Mouse (Mus musculus) kidney, adult 18-20 months (tissue): Measurements from ENCODE around the gene Zfp428.
A peak's percentile ranks its signal among the peaks of the same experiment; 100 is the strongest.

ENCODE experiments used
- DNase-seq: peaks from one replicate; pipeline ENCODE4 v3.0.0; 2021

Gene Zfp428

DNA sequence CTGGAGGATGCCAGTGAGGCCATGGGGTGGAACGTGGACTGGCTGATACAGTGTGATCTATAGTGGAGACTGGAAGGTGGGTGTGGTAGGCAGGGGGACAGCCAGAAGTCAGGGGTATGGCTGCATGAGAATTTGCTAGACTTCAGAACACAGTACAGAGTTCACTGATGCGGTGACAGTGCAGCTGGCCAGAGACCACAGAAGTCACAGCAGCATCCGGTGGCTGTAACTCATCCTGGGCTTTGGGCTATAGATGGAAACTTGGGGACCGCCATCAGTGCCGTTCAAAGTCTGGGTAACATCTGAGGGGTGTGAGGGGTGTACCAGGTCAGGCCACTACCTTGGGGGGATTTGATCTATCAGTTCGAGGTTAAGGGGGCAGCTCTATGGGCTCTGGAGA, 16.9 kb downstream of the Zfp428 start:
- DNase-seq: no peak

- no peak for DNase-seq
Observed at GRCm38 (mm10) chr7:24524978-24525377, 18.2 kb downstream of the Zfp428 start.

- DNase-seq: no peak
Observed at GRCm38 (mm10) chr7:24525686-24526420, 19.0 kb downstream of the Zfp428 start.

- no peak for DNase-seq
Observed at GRCm38 (mm10) chr7:24528861-24529260, 22.1 kb downstream of the Zfp428 start.

GRCm38 (mm10) chr7:24529580-24529979, 22.8 kb downstream of the Zfp428 start:
- DNase-seq: no peak

GRCm38 (mm10) chr7:24530062-24530931, 23.5 kb downstream of the Zfp428 start, which contains the start of gene Irgq:
TSS of gene Irgq (plus strand) at chr7:24530689.
- DNase-seq: peak; percentile 99

- DNase-seq: peak; percentile 81
Observed at GRCm38 (mm10) chr7:24531211-24531971, 24.6 kb downstream of the Zfp428 start.

DNA sequence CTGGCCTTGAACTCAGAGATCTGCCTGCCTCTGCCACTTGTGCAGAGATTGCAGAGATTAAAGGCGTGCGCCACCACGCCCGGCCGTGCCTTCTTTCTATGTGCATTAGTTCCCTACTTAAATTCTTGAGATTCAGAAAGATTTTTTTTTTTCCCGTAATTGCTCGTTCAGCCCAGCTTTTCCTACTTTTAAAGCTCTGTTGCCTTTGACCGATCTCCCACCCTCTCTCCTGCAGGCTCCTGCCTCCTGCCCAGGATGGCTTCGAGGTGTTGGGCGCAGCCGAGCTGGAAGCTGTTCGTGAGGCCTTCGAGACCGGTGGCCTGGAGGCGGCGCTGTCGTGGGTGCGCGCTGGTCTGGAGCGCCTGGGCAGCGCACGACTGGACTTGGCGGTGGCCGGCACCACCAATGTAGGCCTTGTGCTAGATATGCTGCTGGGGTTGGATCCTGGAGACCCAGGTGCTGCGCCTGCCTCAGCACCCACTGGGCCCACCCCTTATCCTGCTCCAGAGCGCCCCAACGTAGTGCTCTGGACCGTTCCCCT, 26.3 kb downstream of the Zfp428 start:
- DNase-seq: no peak

GRCm38 (mm10) chr7:24533806-24534205, 27.0 kb downstream of the Zfp428 start:
- no peak for DNase-seq

DNA sequence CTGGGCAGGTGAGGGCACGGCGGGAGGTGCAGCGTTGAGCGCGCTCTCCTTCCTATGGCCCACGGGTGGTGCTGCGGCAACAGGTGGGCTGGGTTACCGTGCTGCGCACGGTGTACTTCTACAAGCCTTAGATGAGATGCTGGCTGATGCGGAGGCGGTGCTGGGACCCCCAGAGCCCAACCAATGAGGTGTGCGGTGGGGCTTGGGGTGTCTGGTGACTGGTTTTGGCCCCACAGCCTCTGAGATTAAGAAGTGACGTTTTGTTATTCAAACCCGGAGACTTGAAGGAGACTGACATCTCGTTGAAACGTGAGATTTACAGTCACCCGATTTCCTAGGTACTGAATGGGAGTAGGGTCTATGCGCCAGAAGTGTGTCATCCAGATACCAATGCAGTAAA, 27.5 kb downstream of the Zfp428 start:
- no peak for DNase-seq

GRCm38 (mm10) chr7:24537081-24537480, 30.3 kb downstream of the Zfp428 start:
- no peak for DNase-seq

- DNase-seq: no peak
Observed at GRCm38 (mm10) chr7:24537591-24537990, 30.8 kb downstream of the Zfp428 start.

GRCm38 (mm10) chr7:24538154-24538553, 31.3 kb downstream of the Zfp428 start:
- DNase-seq: peak; percentile 57

- DNase-seq: no peak
Observed at GRCm38 (mm10) chr7:24538701-24539100, 31.9 kb downstream of the Zfp428 start.

DNA sequence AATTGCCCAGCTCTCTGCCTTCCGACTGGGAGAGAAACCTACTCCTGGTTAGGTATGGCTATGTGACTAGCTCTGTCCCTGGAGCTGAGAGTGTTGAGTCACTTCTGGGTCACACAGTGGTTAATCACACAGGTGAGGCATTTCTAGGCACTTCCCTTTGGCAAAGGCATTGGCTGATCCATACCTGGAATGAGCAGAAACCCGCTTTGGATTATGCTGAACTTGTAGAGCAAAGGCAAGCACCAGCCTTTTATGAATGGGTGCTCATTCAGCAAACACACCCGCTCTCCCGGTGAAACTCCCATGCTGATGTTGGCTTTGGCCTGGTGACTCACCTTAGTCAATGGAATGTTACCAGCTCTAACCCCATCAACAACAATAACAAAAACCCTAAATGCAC, 32.9 kb downstream of the Zfp428 start:
- no peak for DNase-seq

GRCm38 (mm10) chr7:24544506-24544905, 37.7 kb downstream of the Zfp428 start:
- no peak for DNase-seq

GRCm38 (mm10) chr7:24546068-24546614, 39.3 kb downstream of the Zfp428 start, which contains the start of the genes Pinlyp and Xrcc1:
TSS of gene Pinlyp (minus strand) at chr7:24546118.
TSS of gene Xrcc1 (plus strand) at chr7:24546289.
- DNase-seq: no peak

DNA sequence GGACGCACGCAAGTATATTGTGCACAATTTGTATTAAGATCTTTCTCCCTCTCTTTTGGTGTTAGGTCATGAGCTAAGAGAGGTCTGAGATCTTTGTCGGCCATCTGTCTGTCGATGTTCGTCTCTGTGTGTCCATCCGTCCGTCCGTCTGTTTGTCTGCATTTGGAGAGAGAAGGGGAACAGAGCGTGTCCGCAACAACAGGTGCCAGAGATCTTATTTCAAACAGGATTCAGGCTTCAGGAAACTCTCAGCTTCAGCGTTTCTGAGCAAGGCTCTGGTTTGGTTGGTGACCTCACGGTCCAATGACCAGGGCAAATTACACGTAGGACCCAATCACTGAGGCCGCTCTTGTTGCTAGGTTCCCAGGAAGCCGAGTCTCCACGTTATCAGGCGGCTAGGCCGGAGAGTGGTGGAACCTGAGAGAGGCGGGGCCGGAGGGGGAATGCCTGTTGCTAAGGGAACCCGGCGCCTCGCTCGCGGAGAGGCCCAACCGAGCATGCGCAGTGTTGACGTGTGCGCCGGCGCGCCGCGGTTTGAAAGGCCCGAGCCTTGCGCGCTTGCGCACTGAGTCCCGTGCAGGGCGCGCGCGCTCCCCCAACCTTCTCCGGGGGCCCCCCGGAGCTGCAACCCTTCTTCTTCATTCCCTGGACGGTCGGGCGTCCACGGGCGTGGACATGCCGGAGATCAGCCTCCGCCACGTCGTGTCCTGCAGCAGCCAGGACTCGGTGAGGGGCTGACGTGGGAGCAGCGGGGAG, 40.0 kb downstream of the Zfp428 start:
- peak; percentile 98 for DNase-seq

DNA sequence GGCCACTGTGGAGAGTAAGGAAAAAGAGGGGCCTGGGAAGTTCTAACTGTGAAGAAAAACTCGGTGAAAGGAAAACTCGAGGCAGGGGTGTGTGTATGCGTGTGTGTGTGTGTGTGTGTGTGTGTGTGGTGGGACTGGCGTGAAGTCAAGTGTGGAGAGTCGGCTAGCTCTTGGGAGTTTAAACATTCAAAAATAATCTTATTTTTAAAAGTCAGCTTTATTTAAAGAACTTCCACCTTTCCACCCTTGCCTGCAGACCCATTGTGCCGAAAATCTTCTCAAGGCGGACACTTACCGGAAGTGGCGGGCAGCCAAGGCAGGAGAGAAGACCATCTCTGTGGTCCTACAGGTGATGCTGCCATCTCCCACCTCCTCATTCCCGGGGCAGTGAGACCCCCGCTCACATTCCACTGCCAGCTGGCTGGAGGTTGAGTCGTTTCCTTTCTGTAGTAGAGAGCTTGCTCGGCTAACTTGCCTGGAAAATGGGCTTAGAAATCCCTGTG, 40.8 kb downstream of the Zfp428 start:
- no peak for DNase-seq

GRCm38 (mm10) chr7:24551985-24552759, 45.4 kb downstream of the Zfp428 start:
- no peak for DNase-seq

DNA sequence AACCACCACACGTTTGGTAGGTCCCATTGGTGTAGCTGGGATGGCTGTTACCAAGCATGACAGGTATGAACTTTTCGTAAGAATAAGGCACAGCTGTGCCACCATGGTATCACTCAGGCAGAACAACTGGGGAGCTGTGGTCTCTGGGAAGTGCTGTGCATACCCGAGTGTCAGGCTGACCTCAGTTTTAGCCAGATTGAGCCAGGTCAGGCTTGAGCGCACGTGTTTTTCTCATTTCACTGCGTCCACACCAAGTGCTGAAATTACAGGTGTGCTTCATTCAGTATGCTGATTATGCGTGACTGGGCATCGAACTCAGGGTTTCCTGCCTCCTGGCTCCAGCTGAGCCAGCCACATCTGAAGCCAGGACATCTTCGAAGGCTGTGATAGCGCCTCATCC, 49.0 kb downstream of the Zfp428 start:
- DNase-seq: peak; percentile 49
